Mouse (Mus musculus) heart, embryonic 12.5 days (tissue): Measurements from ENCODE around the gene Aatk. TPM values are rescaled to one million over a fixed set of nuclear protein-coding genes. Genes with fewer than 3 reads are reported as not detected.

ENCODE experiments used
- ATAC-seq: fragments of 200-750 bp; cut with Nextera tagmentation; 2 replicates; pipeline ENCODE4 v1.8.0; 2017; ENCODE audit warnings: moderate TSS enrichment, moderate library complexity; ENCODE audit not compliant: insufficient number of reproducible peaks, low FRiP score
- H3K27ac ChIP-seq: fragments of 300-500 bp; sonication (generic); 2 replicates; pipeline ENCODE4 v1.5.1; 2016; ENCODE audit warnings: mild to moderate bottlenecking, moderate library complexity; ENCODE audit not compliant: poor library complexity, severe bottlenecking
- H3K27me3 ChIP-seq: fragments of 300-500 bp; sonication (generic); replicated peaks from 2 replicates; pipeline ENCODE4 v1.6.1; 2016; ENCODE audit warnings: mild to moderate bottlenecking, moderate library complexity
- H3K36me3 ChIP-seq: fragments of 300-500 bp; sonication (generic); 2 replicates; pipeline ENCODE4 v1.6.1; 2016; ENCODE audit warnings: mild to moderate bottlenecking, moderate library complexity
- H3K4me1 ChIP-seq: fragments of 300-500 bp; sonication (generic); replicated peaks from 2 replicates; pipeline ENCODE4 v1.6.1; 2016; ENCODE audit warnings: mild to moderate bottlenecking
- H3K4me2 ChIP-seq: fragments of 300-500 bp; sonication (generic); 2 replicates; pipeline ENCODE4 v1.6.1; 2016; ENCODE audit warnings: mild to moderate bottlenecking, moderate library complexity
- H3K4me3 ChIP-seq: fragments of 300-500 bp; sonication (generic); 2 replicates; pipeline ENCODE4 v1.5.1; 2016; ENCODE audit warnings: mild to moderate bottlenecking
- H3K9ac ChIP-seq: fragments of 300-500 bp; sonication (generic); 2 replicates; pipeline ENCODE4 v1.6.1; 2016; ENCODE audit warnings: mild to moderate bottlenecking, moderate library complexity
- H3K9me3 ChIP-seq: fragments of 300-500 bp; sonication (generic); replicated peaks from 2 replicates; pipeline ENCODE4 v1.6.1; 2016; ENCODE audit warnings: mild to moderate bottlenecking, moderate library complexity
- WGBS: fragments of 180-500 bp; shearing (Covaris S2); methylation state at CpG from one replicate; pipeline ENCODE4 v1.1.7; 2016; 5-methylcytosine and 5-hydroxymethylcytosine counted together
- polyA plus RNA-seq: library from polyadenylated mRNA; unstranded; fragments of >200 nt; fragmentation: Nextera tagmentation; extraction: Ambion mirVana; gene quantifications from 2 replicates; pipeline ENCODE4 v1.2.1, GENCODE M21; 2016

Gene Aatk
- polyA plus RNA-seq, 1 experiment from 2014 or later, result 0.92 TPM

DNA sequence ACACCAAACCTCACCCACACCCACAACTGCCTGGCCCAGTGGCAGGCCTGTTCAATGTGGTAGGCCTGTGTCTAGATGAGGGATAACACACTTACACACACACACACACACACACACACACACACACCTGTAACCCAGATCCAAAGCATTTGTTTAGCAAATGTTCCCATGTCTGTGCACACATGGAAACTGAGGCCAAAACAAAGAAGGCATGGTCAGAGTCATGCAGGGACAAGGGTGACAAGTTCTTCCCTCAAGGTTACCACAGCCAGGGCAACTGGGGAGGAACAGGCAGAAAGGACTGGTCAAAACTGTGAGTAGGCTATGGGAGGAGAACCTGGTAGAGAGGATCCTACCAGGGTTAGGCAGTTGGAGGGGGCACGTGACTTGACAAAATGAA is 38.5 kb downstream of the Aatk start:
- no peaks in the 10 kb centered on the region for H3K9me3 ChIP-seq
- no peak for ATAC-seq
- H3K36me3 ChIP-seq, result peaks cover 4% of the 10 kb centered on the region; the same call in 1 of the 2 replicates
- no peak overlapping the region for H3K4me2 ChIP-seq
- no peak overlapping the region for H3K9ac ChIP-seq
- H3K27me3 ChIP-seq, result peaks cover 23% of the 10 kb centered on the region
- no peak overlapping the region for H3K27ac ChIP-seq
- H3K4me1 ChIP-seq, result peaks cover 17% of the 10 kb centered on the region
- H3K4me3 ChIP-seq, result no peak overlapping the region
- WGBS, result 83% methylated on average over 1 of the region's 1 CpGs

DNA sequence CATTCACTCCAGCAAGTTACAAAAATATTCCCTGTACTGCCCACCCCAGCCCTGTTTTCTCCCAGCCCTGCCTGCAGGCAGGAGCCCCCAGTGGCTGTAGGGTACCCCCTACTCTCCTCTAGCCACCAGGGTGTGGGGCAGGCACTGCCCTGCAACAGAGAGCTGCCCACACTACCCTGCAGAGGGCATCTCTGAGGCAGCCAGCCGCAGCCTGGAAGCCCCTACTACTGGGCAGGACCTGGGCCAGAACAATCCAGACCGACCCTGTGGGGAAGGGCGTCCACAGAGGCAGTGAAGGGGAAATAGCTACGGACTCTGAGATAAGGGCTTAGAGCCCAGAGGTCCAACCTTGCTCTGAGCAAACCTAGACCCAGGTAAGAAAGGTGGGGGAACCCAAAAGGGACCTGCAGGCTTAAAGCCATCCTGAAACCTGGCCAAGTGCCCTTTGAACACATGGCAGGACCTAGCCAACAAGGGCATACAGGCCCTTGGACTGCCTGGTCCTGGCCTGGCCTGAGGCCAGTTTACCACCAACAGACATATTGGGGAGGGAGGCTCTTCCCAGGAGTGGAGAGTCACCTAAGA is 39.4 kb downstream of the Aatk start:
- Histone ChIP-seq H3K4me2 (no peak overlapping the region), H3K4me3 (no peak overlapping the region), H3K36me3 (peaks cover 4% of the 10 kb centered on the region; the same call in 1 of the 2 replicates), H3K27me3 (peaks cover 29% of the 10 kb centered on the region), H3K9ac (peak overlapping the region; percentile 6; the same call in 1 of the 2 replicates), H3K4me1 (peaks cover 13% of the 10 kb centered on the region), H3K27ac (no peak overlapping the region), H3K9me3 (no peaks in the 10 kb centered on the region)
- ATAC-seq, result no peak
- 43% methylated on average over 4 of the region's 4 CpGs for WGBS

DNA sequence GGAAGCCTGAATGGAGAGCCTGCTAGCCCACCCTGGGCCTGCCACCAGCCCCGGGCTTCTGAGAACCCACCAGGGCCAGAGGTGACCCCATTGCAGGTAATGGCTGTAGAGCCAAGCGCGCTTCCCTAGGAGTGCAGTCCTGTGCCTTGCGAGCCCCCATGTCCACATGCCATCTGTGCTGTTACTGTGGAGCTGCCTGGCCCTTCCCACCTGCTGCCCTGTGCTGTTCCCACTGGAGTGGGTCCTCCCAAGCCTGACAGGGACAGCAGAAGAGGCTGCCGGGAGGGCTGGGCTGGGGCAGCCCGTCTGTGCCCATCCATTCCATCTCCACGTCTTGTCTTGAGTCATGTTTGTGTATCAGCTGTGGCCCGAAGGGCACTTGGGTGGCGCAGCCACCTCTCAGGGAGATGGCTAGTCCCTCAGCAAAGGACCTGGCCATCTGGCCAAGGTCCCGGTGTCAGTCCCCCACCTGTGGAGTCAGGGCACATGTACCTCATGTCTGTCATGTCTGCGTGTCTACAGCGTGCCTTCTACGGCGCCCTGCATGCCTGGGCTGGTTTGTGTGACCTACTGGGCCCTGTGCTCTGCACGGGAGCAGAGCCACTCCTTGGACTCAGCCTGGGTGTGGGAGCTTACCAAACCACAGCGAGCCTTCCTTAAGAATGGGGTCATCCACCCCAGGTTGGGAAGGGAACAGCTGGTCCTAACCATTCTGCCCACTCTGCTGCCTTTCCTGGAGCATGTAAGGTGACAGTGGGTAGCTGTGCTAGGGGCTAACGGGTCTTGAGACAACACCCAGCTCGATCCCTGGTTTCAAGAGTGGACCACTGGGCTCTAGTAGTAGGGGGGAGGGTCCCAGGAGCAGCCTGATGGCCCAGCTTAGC is 41.3 kb downstream of the Aatk start:
- no peak overlapping the region for H3K9ac ChIP-seq
- no peaks in the 10 kb centered on the region for H3K9me3 ChIP-seq
- no peak overlapping the region for H3K4me3 ChIP-seq
- H3K36me3 ChIP-seq, result peaks cover 6% of the 10 kb centered on the region; the same call in 1 of the 2 replicates
- 85% methylated on average over 18 of the region's 18 CpGs for WGBS
- peaks cover 18% of the 10 kb centered on the region for H3K27me3 ChIP-seq
- no peak overlapping the region for H3K27ac ChIP-seq
- no peaks in the 10 kb centered on the region for H3K4me1 ChIP-seq
- ATAC-seq, result no peak
- H3K4me2 ChIP-seq, result no peak overlapping the region

DNA sequence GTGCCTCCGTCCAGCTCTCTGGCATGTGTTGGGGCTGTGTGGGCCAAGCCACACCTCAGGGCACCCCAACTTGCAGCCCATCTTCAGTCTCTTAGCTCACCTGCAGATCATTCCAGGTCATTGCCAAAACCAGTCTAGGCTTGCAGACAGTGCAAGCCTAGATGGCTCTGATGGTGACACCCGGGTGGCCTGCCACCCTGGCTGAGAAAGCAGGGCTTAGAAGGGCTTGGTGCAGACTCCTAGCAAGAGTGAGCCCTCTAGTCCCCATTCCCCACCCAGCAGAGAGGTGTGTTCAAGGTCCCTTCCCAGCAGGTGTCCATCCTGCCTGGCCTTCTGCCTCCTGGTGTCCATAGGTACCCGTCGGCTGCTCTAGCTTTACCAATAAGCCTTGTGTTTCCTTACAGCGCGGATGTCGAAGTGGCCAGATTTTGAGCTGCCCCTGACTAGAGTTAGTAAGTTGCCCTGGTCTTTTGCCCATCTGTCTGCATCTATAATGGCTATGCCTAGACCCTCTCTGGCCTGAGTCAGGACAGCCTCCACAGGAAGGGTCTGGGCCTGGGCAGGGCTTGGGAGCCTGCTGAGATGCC is 44.2 kb downstream of the Aatk start:
- Histone ChIP-seq H3K9me3 (no peaks in the 10 kb centered on the region), H3K27ac (no peak overlapping the region), H3K4me2 (no peak overlapping the region), H3K27me3 (peaks cover 6% of the 10 kb centered on the region; the same call in 1 of the 2 replicates), H3K4me1 (peaks cover 16% of the 10 kb centered on the region), H3K4me3 (no peak overlapping the region), H3K36me3 (peaks cover 14% of the 10 kb centered on the region; the same call in 1 of the 2 replicates), H3K9ac (no peak overlapping the region)
- WGBS, result 91% methylated on average over 7 of the region's 7 CpGs
- no peak for ATAC-seq

DNA sequence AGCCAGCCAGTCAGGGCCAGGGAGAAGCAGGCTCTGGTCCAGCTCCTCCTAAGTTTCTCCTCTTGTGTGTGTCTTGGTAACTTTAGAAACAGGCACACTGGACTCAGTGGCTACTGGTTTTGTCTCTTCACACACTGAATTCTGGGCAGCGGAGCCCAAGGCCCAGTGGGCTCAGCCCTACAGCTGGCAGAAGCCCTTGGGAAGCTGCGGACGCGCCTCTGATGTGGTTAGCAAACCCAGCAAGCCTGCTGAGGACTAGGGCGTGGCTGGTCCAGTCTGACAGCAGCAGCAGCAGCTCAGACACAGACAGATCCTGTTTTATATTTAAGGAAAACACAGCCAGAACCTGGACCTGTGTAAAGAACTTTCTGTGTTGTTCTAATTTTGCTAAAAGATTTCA is 44.9 kb downstream of the Aatk start:
- no peak overlapping the region for H3K9ac ChIP-seq
- 77% methylated on average over 5 of the region's 5 CpGs for WGBS
- H3K9me3 ChIP-seq, result no peaks in the 10 kb centered on the region
- H3K4me3 ChIP-seq, result no peak overlapping the region
- peaks cover 6% of the 10 kb centered on the region; the same call in 1 of the 2 replicates for H3K27me3 ChIP-seq
- peaks cover 21% of the 10 kb centered on the region for H3K36me3 ChIP-seq
- no peak overlapping the region for H3K27ac ChIP-seq
- no peak for ATAC-seq
- H3K4me2 ChIP-seq, result no peak overlapping the region
- peaks cover 16% of the 10 kb centered on the region for H3K4me1 ChIP-seq

DNA sequence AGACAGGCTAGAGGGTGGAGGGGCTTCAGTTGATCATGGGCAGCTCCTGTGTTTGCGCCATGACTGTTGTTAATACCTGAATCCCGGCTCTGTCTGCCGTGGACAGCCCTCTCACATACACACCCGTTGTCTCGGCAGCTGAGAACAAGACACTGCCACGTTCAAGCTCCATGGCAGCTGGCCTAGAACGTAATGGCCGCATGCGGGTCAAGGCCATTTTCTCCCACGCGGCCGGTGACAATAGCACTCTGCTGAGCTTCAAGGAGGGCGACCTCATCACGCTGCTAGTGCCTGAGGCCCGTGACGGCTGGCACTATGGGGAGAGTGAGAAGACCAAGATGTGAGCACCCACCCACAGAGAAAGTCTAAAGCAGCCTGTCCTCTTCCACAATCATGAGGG is 49.6 kb downstream of the Aatk start:
- no peak for ATAC-seq
- 91% methylated on average over 16 of the region's 16 CpGs for WGBS
- peaks cover 55% of the 10 kb centered on the region for H3K36me3 ChIP-seq

DNA sequence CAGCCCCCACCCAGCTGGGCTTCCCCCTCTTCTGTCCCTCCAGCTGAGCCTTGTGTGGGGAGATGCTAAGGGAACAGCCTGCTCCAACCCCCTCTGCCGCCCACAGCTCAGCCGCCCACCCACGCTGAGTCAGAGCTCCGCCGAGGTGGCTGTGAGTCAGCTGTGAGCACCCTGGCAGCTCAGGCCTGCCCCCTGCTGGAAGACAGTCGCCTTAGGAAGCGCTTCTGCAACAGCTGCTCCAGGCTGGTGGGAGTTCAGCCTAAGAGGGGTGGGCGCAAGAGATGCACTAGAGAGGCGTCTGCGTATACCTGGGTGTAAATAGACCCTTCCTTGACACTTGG is 55.7 kb downstream of the Aatk start:
- H3K9ac ChIP-seq, result no peak overlapping the region; the same call in 1 of the 2 replicates
- no peak overlapping the region for H3K27ac ChIP-seq
- peak; percentile 49 for ATAC-seq
- WGBS, result 12% methylated on average over 10 of the region's 10 CpGs
- peaks cover 35% of the 10 kb centered on the region for H3K4me1 ChIP-seq
- H3K9me3 ChIP-seq, result no peaks in the 10 kb centered on the region
- peak overlapping the region; percentile 43; the same call in 1 of the 2 replicates for H3K4me2 ChIP-seq
- H3K4me3 ChIP-seq, result no peak overlapping the region
- H3K27me3 ChIP-seq, result no peaks in the 10 kb centered on the region
- peaks cover 37% of the 10 kb centered on the region for H3K36me3 ChIP-seq

More for the DNA sequence above, 49.6 kb downstream of the Aatk start:
- Histone ChIP-seq H3K27ac (no peak overlapping the region), H3K9ac (no peak overlapping the region), H3K27me3 (no peaks in the 10 kb centered on the region; the same call in 1 of the 2 replicates), H3K4me3 (no peak overlapping the region), H3K4me2 (no peak overlapping the region), H3K9me3 (no peaks in the 10 kb centered on the region), H3K4me1 (peaks cover 16% of the 10 kb centered on the region)

DNA sequence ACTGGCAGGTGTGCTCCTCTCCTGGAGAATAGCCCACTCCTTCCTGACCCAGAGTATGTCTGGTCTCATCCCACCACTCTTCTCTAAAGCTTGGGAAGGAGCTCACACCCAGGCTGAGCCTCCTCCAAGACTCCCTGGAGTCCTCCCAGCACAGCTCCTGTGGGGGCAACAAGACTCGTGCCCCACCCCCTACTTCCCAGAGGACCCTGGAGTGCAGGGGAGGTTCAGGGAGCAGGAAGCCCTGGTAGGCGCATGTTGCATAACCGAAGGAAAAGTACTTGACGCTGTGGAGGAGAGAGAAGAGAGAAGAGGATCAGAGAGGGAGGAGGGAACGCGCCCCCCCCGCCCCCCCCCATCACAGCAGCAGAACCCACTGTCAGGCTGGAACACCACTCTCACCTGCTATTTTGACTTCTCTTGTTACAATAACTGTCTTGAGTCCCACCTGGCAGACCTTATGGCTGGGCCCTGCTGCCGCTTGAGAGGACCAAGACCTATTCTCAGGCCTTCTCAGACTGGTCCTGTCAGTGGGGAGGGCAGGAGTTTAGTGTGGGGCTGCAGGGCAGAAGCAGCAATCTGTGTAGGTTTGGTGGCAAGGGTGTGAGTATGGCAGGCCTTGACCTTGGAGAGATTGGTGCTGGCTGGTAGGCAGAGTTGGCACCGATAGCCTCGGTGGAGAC is 56.2 kb downstream of the Aatk start:
- no peak overlapping the region for H3K27ac ChIP-seq
- H3K4me3 ChIP-seq, result no peak overlapping the region
- H3K4me1 ChIP-seq, result peaks cover 35% of the 10 kb centered on the region
- no peaks in the 10 kb centered on the region for H3K9me3 ChIP-seq
- peak; percentile 4; the same call in 1 of the 2 replicates for ATAC-seq
- H3K27me3 ChIP-seq, result no peaks in the 10 kb centered on the region
- peaks cover 37% of the 10 kb centered on the region for H3K36me3 ChIP-seq
- peak overlapping the region; percentile 43; the same call in 1 of the 2 replicates for H3K4me2 ChIP-seq
- no peak overlapping the region; the same call in 1 of the 2 replicates for H3K9ac ChIP-seq
- 55% methylated on average over 10 of the region's 10 CpGs for WGBS

DNA sequence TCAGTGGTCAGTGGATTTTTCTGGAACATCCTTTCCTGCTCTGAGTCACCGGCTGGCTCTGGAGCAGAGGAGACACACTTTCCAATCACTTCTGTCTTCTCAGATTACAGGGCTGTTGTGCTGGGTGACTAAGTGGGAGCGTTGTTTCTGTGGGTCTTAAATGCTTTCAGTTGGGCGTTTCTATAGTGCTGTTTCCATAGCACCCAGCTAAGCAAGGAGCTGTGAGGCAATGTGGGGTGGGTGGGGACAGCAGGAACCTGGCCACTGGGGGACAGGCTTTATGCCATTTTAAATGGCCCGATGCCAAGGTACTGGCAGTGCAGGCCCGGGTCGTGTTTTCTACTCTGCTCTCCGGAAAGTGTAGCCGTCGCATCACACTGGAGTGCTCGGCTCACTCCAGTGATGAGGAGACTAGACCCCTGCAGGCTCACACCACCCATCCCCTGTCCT is 57.8 kb downstream of the Aatk start:
- no peaks in the 10 kb centered on the region for H3K9me3 ChIP-seq
- H3K27me3 ChIP-seq, result no peaks in the 10 kb centered on the region
- peaks cover 35% of the 10 kb centered on the region for H3K4me1 ChIP-seq
- no peak overlapping the region for H3K4me3 ChIP-seq
- H3K27ac ChIP-seq, result peak overlapping the region; percentile 66
- H3K4me2 ChIP-seq, result peak overlapping the region; percentile 30; the same call in 1 of the 2 replicates
- H3K36me3 ChIP-seq, result peaks cover 28% of the 10 kb centered on the region
- WGBS, result 25% methylated on average over 10 of the region's 10 CpGs
- 0 out of 2 replicates have a peak overlapping the region, but pooled peaks have one; percentile 35 for H3K9ac ChIP-seq
- ATAC-seq, result peak; percentile 56

DNA sequence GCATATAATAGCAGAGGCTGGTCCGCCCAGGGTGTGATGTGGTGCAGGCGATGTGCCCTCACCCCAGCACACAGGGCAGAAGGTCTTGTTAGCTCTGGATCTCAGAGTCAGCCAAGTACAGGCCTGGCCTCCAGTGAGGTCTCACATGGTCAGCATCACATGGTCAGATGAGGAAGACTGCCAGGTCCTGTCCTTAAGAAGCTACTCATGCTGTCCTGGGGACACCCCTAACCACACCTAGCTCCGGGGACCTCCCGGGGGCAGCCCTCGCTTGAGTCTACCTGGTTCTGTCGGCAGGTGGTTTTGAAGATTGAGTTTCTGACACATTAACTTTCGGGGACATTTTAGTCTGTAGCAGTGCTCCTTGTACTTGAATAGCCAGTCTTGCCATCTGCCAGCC is 58.6 kb downstream of the Aatk start:
- H3K4me2 ChIP-seq, result no peak overlapping the region
- H3K27me3 ChIP-seq, result no peaks in the 10 kb centered on the region
- no peak overlapping the region for H3K9ac ChIP-seq
- WGBS, result 91% methylated on average over 7 of the region's 7 CpGs
- no peaks in the 10 kb centered on the region for H3K9me3 ChIP-seq
- H3K27ac ChIP-seq, result peak overlapping the region; percentile 66
- peaks cover 28% of the 10 kb centered on the region for H3K36me3 ChIP-seq
- H3K4me1 ChIP-seq, result peaks cover 35% of the 10 kb centered on the region
- H3K4me3 ChIP-seq, result no peak overlapping the region
- no peak for ATAC-seq
